Mouse (Mus musculus) right cerebral cortex, adult 2 months (tissue): ENCODE results near the gene Rps19bp1.

Experiments used
- DNase-seq, 2 experiments: peaks; one replicate each; pipeline ENCODE4 v3.0.0; 2021 to 2022; ENCODE audit warnings: low spot score in 2 of 2

Gene Rps19bp1

DNA sequence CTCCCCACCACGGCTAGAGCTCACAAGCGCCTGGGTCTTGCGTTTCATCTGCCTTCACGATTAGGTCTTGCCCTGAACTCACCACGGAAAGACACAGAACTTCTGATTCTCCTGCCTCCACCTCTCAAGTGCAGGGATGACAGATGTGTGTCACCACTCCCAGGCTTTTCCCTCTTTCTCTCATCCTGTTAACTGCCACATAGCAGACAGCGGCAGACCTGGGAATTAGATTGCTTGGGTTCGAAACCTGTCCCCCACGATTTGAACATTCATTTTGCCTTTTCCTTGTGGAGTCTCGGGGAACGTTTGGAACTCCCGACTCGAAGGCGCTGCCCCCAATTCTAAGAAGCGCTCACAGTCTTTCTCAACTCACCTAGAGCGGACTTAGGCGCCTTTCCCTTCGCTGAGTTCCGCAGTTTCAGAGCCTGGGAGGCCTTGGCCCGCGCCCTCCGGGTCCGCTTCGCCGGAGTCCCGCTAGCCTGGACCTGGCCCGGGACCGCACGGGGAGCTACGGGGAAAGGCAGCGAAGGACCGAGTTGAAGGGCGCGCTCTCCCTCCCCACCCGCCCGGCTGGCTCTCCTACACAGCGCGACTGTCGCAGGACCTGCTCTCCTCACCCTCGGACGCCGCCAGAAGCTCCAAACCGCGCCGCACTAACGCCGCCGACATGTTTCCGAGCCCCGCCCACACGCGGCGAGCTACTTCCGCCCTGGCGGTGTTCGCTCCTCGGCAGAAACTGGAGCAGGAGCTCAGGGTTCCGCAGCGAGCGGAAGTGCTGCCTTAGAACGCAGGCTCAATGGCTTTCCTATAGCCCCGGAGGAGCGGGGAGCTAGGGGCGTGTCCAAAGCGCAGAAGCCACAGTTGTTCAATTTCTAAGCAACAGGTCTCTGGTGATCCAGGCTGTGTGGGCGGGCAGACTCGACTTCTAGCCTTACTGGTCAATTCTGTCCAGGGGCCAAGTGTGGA, at the start of gene Rps19bp1:
Gene Rps19bp1, minus strand, starts transcription at position 706 of the 966 bp plus-strand sequence.
- DNase-seq, result peak; percentile 88 to 90

GRCm38 (mm10) chr15:80306146-80306545, 42.0 kb upstream of the Rps19bp1 start:
- no peak for DNase-seq

- DNase-seq, result no peak
Observed at GRCm38 (mm10) chr15:80304188-80304587, 40.1 kb upstream of the Rps19bp1 start.

DNA sequence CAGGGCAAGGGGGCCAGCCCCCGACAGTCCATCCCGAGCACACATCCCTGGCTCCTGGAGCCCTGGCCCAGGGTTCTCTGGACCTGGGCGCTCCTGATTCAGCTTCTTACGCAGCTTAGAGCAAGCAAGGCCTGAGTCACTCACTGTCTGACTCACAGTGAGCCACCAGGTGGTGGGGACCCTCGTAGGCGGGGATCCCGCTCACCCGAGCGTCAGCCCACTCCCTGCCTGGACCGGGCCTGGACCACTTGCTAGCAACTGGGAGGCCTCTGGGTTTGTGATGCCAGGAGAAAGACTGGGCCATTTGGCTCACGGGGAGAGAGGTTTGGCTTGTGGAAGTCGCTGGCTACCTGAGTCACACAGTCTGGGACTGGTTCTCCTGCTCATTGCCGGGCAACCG, 39.7 kb upstream of the Rps19bp1 start:
- DNase-seq, result peak; percentile 73

GRCm38 (mm10) chr15:80297146-80297545, 33.0 kb upstream of the Rps19bp1 start:
- DNase-seq, result no peak

- DNase-seq, result peak; percentile 80 to 87
Observed at GRCm38 (mm10) chr15:80289436-80289835, 25.3 kb upstream of the Rps19bp1 start.

GRCm38 (mm10) chr15:80288036-80288435, 23.9 kb upstream of the Rps19bp1 start:
- DNase-seq, result peak; percentile 29 to 41

- DNase-seq, result peak; percentile 73 to 74
Observed at GRCm38 (mm10) chr15:80286851-80287415, 22.8 kb upstream of the Rps19bp1 start, which contains the start of gene Cacna1i. TSS of gene Cacna1i (plus strand) at chr15:80287238.

DNA sequence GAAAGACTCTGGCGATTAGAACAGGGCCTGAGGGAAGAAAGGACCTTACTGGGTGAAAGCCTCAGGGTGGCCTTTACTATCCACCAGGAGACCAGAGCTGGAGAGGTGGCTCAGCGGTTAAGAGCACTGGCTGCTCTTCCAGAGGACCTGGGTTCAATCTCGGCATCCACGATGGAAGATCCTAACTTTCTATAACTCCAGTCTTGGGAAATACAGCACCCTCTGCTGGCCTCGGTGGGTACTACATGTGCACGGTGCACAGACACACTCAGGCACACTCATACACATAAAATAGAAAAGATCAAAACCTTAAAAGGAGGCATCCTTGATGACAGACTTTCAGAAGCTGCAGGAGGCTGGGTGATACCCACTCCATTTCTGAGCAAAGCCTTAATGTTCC, 16.5 kb upstream of the Rps19bp1 start:
- peak; percentile 51 to 53 for DNase-seq

DNA sequence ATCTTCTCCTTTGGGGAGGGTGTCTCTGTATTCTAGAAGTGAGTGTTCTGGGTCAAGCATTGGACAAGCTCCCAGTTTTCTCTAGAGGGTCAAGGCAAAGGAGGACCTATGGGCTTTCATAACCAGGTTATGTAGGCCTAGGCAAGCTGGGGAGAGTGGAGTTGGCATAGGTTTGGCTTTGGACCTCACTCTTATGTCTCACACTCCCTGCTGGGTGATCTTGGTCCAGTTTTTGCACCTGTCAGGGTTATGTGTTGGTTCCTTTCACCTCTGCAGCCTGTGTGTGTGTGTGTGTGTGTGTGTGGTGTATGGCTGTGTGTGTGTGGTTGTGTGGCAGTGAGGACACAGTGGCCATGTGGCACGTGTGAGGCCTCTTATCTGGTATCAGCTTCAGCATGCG, 14.9 kb upstream of the Rps19bp1 start:
- DNase-seq, result peak in 1 of 2 experiments; percentile 35

DNA sequence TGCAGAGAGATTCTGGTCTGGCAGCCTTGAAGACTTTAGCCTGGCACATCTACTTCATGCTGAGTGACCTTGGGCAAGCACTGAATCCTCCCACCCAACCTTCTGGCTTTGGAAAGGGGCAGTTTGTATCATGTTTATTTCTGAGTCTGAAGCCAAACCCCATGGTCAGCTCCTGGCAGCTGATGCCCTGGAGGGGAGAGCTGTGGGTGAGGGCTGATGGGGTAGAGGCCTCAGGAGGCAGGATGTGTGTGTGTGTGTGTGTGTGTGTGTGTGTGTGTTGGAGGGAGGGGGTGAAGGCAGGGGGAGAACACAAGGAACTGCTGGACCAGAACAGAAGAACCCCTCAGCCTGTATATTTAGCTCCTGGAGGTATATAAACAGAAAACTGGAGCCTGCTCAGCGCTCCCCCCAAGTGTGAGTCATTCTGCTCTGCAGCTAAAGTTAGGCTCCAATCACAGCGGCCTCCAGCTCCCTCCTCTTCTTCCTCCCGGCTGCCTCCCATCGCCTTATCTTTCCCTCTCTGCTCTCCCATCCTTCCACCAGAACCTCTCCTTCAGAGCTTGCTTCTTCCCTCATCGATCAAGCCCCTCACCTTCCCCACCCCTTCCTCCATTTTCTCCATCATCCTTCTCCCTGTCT, 14.1 kb upstream of the Rps19bp1 start:
- peak; percentile 78 for DNase-seq

DNA sequence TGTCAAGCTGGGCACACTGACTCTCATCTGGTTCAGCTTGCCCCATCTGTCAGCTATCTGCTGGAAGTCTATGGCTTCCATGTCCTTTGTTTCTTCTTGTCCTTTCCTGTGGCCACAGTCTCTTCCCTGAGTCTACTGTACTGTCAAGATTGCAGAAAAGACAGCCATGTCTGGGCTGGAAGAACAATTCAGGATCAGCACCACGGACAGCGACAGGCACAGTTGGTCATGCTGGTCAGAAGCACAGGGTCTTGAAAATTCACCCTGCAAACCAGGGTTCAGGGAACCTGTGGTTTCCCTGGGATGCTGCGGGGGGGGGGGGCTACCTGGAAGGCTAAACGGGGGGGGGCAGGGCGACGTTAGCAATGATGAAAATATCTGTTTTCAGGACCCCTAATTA, 13.5 kb upstream of the Rps19bp1 start:
- no peak for DNase-seq

DNA sequence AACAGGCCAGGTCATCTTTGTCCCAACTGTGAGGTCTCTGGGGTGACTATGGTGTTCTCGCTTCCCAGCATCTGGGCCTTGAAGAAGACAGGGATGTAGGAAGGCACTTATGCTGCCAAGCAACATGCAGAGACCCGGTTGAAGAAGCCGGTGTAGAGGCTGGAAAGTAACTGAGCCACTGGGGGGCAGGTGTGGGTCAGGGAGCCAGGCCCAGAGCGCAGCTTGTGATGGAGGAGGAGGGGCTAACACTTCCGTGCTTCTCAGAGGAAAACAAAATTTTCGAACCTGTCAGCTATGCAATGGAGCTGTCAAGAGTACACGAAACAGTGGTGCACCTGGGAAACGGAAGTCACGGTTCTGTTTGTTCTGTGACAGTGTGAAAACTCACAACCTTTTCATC, 13.0 kb upstream of the Rps19bp1 start:
- no peak for DNase-seq

DNA sequence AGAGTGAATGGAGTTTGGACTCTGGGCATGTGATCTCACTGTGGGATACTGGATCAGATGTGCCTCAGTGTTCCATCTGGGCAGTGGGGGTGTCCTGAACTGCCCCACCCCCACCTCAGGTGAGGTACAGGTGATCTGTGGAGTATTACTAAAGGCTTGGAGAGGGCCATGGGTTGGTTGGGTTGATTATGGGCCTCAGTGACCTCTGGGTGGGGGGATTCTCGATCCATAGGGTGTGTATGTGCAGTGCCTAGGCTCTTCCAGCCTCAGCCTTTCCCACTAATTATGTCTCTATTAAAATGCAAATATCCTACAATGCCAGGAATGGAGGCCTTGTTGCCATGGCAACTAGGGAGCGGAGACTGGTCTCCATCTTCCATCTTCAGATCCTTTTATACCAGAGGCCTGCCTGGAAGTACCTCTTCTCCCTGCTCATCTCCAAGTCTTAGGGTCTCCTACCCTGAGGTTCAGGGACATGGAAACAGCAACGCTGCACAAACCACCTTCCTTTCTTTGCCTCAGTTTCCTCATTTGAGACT, 7.8 kb upstream of the Rps19bp1 start:
- DNase-seq, result no peak

- DNase-seq, result peak; percentile 90 to 93
Observed at GRCm38 (mm10) chr15:80266281-80266680, 2.2 kb upstream of the Rps19bp1 start.

GRCm38 (mm10) chr15:80261100-80261499, 3.0 kb downstream of the Rps19bp1 start:
- DNase-seq, result no peak

DNA sequence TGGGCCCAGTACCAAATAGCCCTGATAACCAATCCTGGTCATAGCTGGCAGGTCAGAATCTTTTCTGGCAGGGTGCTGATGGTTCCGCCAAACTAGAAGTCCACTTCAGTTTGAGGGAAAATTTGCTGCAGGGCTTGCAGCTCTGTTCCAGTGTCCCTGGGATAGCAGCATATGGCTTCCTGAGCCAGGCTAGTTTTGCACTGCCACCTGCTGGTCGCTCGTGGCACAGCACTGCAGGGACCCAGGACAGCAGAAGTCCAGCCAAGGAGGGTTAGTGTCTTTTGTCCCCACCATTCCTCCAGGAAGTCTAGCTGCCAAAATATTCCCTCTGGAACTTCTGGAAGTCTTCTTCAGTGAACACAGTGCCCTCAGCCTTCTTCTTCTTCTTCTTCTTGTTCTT, 3.4 kb downstream of the Rps19bp1 start:
- peak; percentile 86 to 89 for DNase-seq

DNA sequence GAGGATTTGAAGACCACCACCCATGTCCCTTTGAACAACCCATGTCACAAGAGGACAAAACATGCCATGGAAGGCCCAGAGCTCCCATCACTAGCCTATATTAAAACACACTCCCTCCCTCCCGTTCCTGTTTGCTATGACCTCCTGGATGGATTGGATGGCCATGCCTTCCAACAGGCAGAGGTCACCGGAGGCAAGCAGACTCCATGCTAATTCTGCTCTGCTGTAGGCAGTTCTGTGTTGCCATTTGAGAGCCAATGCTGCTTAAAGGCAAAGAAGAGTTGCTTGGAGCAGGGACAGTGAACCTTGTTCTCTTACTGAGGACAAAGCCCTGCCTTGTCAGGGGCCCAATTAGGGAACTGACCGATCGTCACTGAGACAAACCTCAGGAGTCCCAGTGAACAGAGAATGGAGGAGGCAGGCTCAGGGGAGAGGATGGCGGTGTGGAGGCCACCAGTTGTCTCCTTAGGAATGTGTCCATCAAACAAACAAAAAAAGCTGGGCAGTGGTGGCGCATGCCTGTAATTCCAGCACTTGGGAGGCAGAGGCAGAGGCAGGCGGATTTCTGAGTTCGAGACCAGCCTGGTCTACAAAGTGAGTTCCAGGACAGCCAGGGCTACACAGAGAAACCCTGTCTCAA, 4.6 kb downstream of the Rps19bp1 start:
- no peak for DNase-seq

DNA sequence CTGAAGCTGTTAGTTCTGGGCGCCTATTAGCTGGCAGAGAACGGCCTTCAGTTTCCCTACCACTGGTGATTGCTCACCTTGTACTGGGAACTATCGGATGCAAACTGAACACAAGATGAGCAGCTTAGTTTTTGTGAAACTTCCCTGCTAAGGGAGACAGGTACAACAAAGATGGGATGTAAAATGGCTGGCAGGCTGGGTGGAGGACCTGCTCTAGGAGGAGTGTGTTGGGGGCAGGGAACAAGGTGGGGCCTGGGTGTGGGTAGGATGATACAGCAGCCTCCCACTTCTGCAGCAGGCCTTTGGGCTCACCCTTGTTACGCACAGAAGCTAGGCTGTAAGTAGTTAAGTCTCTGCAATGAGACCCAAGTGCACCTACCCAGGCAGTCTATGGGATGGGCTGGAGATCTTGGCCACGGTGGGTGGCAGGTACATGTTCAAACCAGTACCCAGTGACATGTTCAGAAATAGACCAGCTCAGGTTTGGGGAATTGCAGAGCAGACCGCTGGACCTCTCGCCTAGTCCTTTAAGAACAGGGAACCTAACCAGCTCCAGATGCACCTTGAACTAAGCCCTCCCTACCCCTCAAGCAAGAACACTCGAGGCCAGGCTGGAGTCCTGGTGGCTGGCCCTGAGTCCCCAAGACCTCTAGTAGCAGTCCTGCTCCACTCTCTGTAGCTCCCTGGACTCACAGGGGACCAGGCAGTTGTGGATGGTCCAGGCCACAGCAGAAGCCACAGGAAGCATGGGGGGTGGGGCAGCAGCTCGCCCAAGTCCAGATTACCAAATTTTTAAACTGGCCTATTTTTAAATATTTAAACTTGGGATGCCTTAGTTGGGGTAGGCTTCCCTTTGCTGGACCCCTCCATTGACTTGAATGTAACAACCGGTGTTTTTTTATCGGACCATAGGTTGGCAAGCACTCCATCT, 5.6 kb downstream of the Rps19bp1 start:
- DNase-seq, result peak in 1 of 2 experiments; percentile 34

- no peak for DNase-seq
Observed at GRCm38 (mm10) chr15:80257602-80258239, 6.4 kb downstream of the Rps19bp1 start.
